Mouse (Mus musculus) lung, postnatal 4 days (tissue): ENCODE results near the gene Slc22a23.

ENCODE experiments used
- DNase-seq, 2 experiments: peaks; one replicate each; pipeline ENCODE4 v3.0.0; 2021

The Slc22a23 gene

GRCm38 (mm10) chr13:34159926-34160325, 185.1 kb downstream of the Slc22a23 start:
- no peak for DNase-seq

- no peak for DNase-seq
These were observed 187.3 kb downstream of the Slc22a23 start for GRCm38 (mm10) chr13:34157596-34158157.

- no peak for DNase-seq
These were observed 188.2 kb downstream of the Slc22a23 start for GRCm38 (mm10) chr13:34156840-34157185.

GRCm38 (mm10) chr13:34156133-34156839, 188.7 kb downstream of the Slc22a23 start:
- DNase-seq, result no peak

- peak; percentile 34 to 80 for DNase-seq
These were observed 190.1 kb downstream of the Slc22a23 start for GRCm38 (mm10) chr13:34154931-34155272.

GRCm38 (mm10) chr13:34154217-34154930, 190.6 kb downstream of the Slc22a23 start:
- peak; percentile 82 to 86 for DNase-seq

- peak in 1 of 2 experiments; percentile 50 for DNase-seq
These were observed 191.5 kb downstream of the Slc22a23 start for GRCm38 (mm10) chr13:34153254-34154011.

- DNase-seq, result no peak
These were observed 192.3 kb downstream of the Slc22a23 start for GRCm38 (mm10) chr13:34152695-34153094.

- no peak for DNase-seq
These were observed 193.6 kb downstream of the Slc22a23 start for GRCm38 (mm10) chr13:34151425-34151824.

GRCm38 (mm10) chr13:34150271-34151027, 194.5 kb downstream of the Slc22a23 start:
- DNase-seq, result no peak

- no peak for DNase-seq
These were observed 195.4 kb downstream of the Slc22a23 start for GRCm38 (mm10) chr13:34149463-34150176.

- DNase-seq, result peak; percentile 63 to 65
These were observed 196.1 kb downstream of the Slc22a23 start for GRCm38 (mm10) chr13:34148767-34149392.

GRCm38 (mm10) chr13:34148181-34148580, 196.8 kb downstream of the Slc22a23 start:
- DNase-seq, result no peak

GRCm38 (mm10) chr13:34146916-34147315, 198.1 kb downstream of the Slc22a23 start:
- DNase-seq, result no peak

- no peak for DNase-seq
These were observed 201.6 kb downstream of the Slc22a23 start for GRCm38 (mm10) chr13:34143389-34143788.

GRCm38 (mm10) chr13:34136605-34137004, 208.4 kb downstream of the Slc22a23 start:
- DNase-seq, result no peak

GRCm38 (mm10) chr13:34134276-34134675, 210.7 kb downstream of the Slc22a23 start:
- no peak for DNase-seq

GRCm38 (mm10) chr13:34133326-34134071, 211.5 kb downstream of the Slc22a23 start:
- no peak for DNase-seq

GRCm38 (mm10) chr13:34132875-34133274, 212.1 kb downstream of the Slc22a23 start:
- no peak for DNase-seq

GRCm38 (mm10) chr13:34132299-34132698, 212.7 kb downstream of the Slc22a23 start:
- DNase-seq, result no peak

GRCm38 (mm10) chr13:34131708-34132060, 213.3 kb downstream of the Slc22a23 start:
- peak; percentile 49 to 58 for DNase-seq
